Mouse (Mus musculus): ENCODE measurements around the gene Vapa. TPM values are rescaled to one million over a fixed set of nuclear protein-coding genes. Genes with fewer than 3 reads are reported as not detected.
A peak's percentile ranks its signal among the peaks of the same experiment; 100 is the strongest.

The Vapa gene
- 236 and 260 TPM in 2 replicates for polyA plus RNA-seq (2014; fragmentation: Nextera tagmentation; extraction: Ambion mirVana)

- WGBS = under 1% methylated on average over 79 of the region's 85 CpGs
- peak within 1 kb of the TSS; percentile 67 for H3K4me2 ChIP-seq (ENCODE audit: low read depth, low read length)
- peak within 1 kb of the TSS; percentile 99 for H3K27ac ChIP-seq (replicated peaks; ENCODE audit: low read depth, low read length)
- H3K4me1 ChIP-seq (ENCODE audit: control insufficient read depth, insufficient read depth, low read length) = peaks cover 1% of the 10 kb centered on the region; the same call in 1 of the 2 replicates
- H3K36me3 ChIP-seq (replicated peaks; ENCODE audit: control insufficient read depth, insufficient read depth, low read depth, low read length) = 0 out of 2 replicates have a peak, but pooled peaks cover 2% of the 10 kb centered on the region
- H3K9me3 ChIP-seq (replicated peaks; ENCODE audit: control insufficient read depth, low read length) = no peaks in the 10 kb centered on the region
- DNase-seq (ENCODE audit: low spot score) (peak; percentile 99), ATAC-seq (replicated peaks; ENCODE audit: insufficient number of reproducible peaks, low FRiP score, low TSS enrichment, low read depth) (peak; percentile 94)
- peak within 1 kb of the TSS; percentile 97 for H3K9ac ChIP-seq (replicated peaks; ENCODE audit: low read length)
- peak within 1 kb of the TSS; percentile 94 for H3K4me3 ChIP-seq (ENCODE audit: low read depth, low read length)
- H3K27me3 ChIP-seq (ENCODE audit: control insufficient read depth, insufficient read depth, low read length) = no peaks in the 10 kb centered on the region
Measured at GRCm38 (mm10) chr17:65613463-65614412, at the start of gene Vapa. Gene Vapa (minus strand): TSS chr17:65613555.

GRCm38 (mm10) chr17:65662662-65663061 is 49.3 kb upstream of the Vapa start:
- no peak overlapping the region for H3K4me2 ChIP-seq (ENCODE audit: low read depth, low read length)
- no peaks in the 10 kb centered on the region for H3K36me3 ChIP-seq (replicated peaks; ENCODE audit: control insufficient read depth, insufficient read depth, low read depth, low read length)
- DNase-seq (ENCODE audit: low spot score) (no peak), ATAC-seq (replicated peaks; ENCODE audit: insufficient number of reproducible peaks, low FRiP score, low TSS enrichment, low read depth) (no peak)
- H3K27me3 ChIP-seq (ENCODE audit: control insufficient read depth, insufficient read depth, low read length) = no peaks in the 10 kb centered on the region
- no peak overlapping the region for H3K9ac ChIP-seq (replicated peaks; ENCODE audit: low read length)
- no peak overlapping the region for H3K4me3 ChIP-seq (ENCODE audit: low read depth, low read length)
- no peaks in the 10 kb centered on the region for H3K4me1 ChIP-seq (ENCODE audit: control insufficient read depth, insufficient read depth, low read length)
- 80% methylated on average over 3 of the region's 3 CpGs for WGBS
- H3K9me3 ChIP-seq (replicated peaks; ENCODE audit: control insufficient read depth, low read length) = no peaks in the 10 kb centered on the region
- no peak overlapping the region for H3K27ac ChIP-seq (replicated peaks; ENCODE audit: low read depth, low read length)

- H3K9ac ChIP-seq (replicated peaks; ENCODE audit: low read length) = no peak overlapping the region
- no peaks in the 10 kb centered on the region for H3K9me3 ChIP-seq (replicated peaks; ENCODE audit: control insufficient read depth, low read length)
- no peaks in the 10 kb centered on the region for H3K36me3 ChIP-seq (replicated peaks; ENCODE audit: control insufficient read depth, insufficient read depth, low read depth, low read length)
- ATAC-seq (replicated peaks; ENCODE audit: insufficient number of reproducible peaks, low FRiP score, low TSS enrichment, low read depth) = no peak
- H3K27me3 ChIP-seq (ENCODE audit: control insufficient read depth, insufficient read depth, low read length) = no peaks in the 10 kb centered on the region
- DNase-seq (ENCODE audit: low spot score) = no peak
- 84% methylated on average over 2 of the region's 2 CpGs for WGBS
- H3K27ac ChIP-seq (replicated peaks; ENCODE audit: low read depth, low read length) = no peak overlapping the region
- no peak overlapping the region for H3K4me2 ChIP-seq (ENCODE audit: low read depth, low read length)
- H3K4me3 ChIP-seq (ENCODE audit: low read depth, low read length) = no peak overlapping the region
- H3K4me1 ChIP-seq (ENCODE audit: control insufficient read depth, insufficient read depth, low read length) = no peaks in the 10 kb centered on the region
Measured at GRCm38 (mm10) chr17:65658416-65658815, 45.1 kb upstream of the Vapa start.

GRCm38 (mm10) chr17:65657958-65658357 is 44.6 kb upstream of the Vapa start:
- Histone ChIP-seq H3K4me3 (ENCODE audit: low read depth, low read length) (no peak overlapping the region), H3K4me2 (ENCODE audit: low read depth, low read length) (no peak overlapping the region), H3K9ac (replicated peaks; ENCODE audit: low read length) (no peak overlapping the region), H3K9me3 (replicated peaks; ENCODE audit: control insufficient read depth, low read length) (no peaks in the 10 kb centered on the region), H3K4me1 (ENCODE audit: control insufficient read depth, insufficient read depth, low read length) (no peaks in the 10 kb centered on the region), H3K27me3 (ENCODE audit: control insufficient read depth, insufficient read depth, low read length) (no peaks in the 10 kb centered on the region), H3K36me3 (replicated peaks; ENCODE audit: control insufficient read depth, insufficient read depth, low read depth, low read length) (no peaks in the 10 kb centered on the region), H3K27ac (replicated peaks; ENCODE audit: low read depth, low read length) (no peak overlapping the region)
- ATAC-seq (replicated peaks; ENCODE audit: insufficient number of reproducible peaks, low FRiP score, low TSS enrichment, low read depth) = no peak
- WGBS = 93% methylated on average over 9 of the region's 9 CpGs
- DNase-seq (ENCODE audit: low spot score) = no peak

- H3K4me2 ChIP-seq (ENCODE audit: low read depth, low read length) = no peak overlapping the region
- H3K9me3 ChIP-seq (replicated peaks; ENCODE audit: control insufficient read depth, low read length) = no peaks in the 10 kb centered on the region
- H3K36me3 ChIP-seq (replicated peaks; ENCODE audit: control insufficient read depth, insufficient read depth, low read depth, low read length) = no peaks in the 10 kb centered on the region
- H3K4me3 ChIP-seq (ENCODE audit: low read depth, low read length) = no peak overlapping the region
- no peak overlapping the region for H3K27ac ChIP-seq (replicated peaks; ENCODE audit: low read depth, low read length)
- ATAC-seq (replicated peaks; ENCODE audit: insufficient number of reproducible peaks, low FRiP score, low TSS enrichment, low read depth) (no peak), DNase-seq (ENCODE audit: low spot score) (no peak)
- WGBS = 94% methylated on average over 6 of the region's 6 CpGs
- H3K4me1 ChIP-seq (ENCODE audit: control insufficient read depth, insufficient read depth, low read length) = no peaks in the 10 kb centered on the region
- H3K27me3 ChIP-seq (ENCODE audit: control insufficient read depth, insufficient read depth, low read length) = no peaks in the 10 kb centered on the region
- H3K9ac ChIP-seq (replicated peaks; ENCODE audit: low read length) = no peak overlapping the region
Measured at GRCm38 (mm10) chr17:65656731-65657130, 43.4 kb upstream of the Vapa start.

GRCm38 (mm10) chr17:65656076-65656475 is 42.7 kb upstream of the Vapa start:
- no peaks in the 10 kb centered on the region for H3K36me3 ChIP-seq (replicated peaks; ENCODE audit: control insufficient read depth, insufficient read depth, low read depth, low read length)
- 88% methylated on average over 8 of the region's 8 CpGs for WGBS
- no peaks in the 10 kb centered on the region for H3K9me3 ChIP-seq (replicated peaks; ENCODE audit: control insufficient read depth, low read length)
- H3K27ac ChIP-seq (replicated peaks; ENCODE audit: low read depth, low read length) = no peak overlapping the region
- H3K27me3 ChIP-seq (ENCODE audit: control insufficient read depth, insufficient read depth, low read length) = no peaks in the 10 kb centered on the region
- ATAC-seq (replicated peaks; ENCODE audit: insufficient number of reproducible peaks, low FRiP score, low TSS enrichment, low read depth) = no peak
- DNase-seq (ENCODE audit: low spot score) = no peak
- no peak overlapping the region for H3K4me2 ChIP-seq (ENCODE audit: low read depth, low read length)
- H3K4me3 ChIP-seq (ENCODE audit: low read depth, low read length) = no peak overlapping the region
- H3K4me1 ChIP-seq (ENCODE audit: control insufficient read depth, insufficient read depth, low read length) = no peaks in the 10 kb centered on the region
- H3K9ac ChIP-seq (replicated peaks; ENCODE audit: low read length) = no peak overlapping the region

GRCm38 (mm10) chr17:65655608-65656007 is 42.3 kb upstream of the Vapa start:
- no peaks in the 10 kb centered on the region for H3K27me3 ChIP-seq (ENCODE audit: control insufficient read depth, insufficient read depth, low read length)
- ATAC-seq (replicated peaks; ENCODE audit: insufficient number of reproducible peaks, low FRiP score, low TSS enrichment, low read depth) (no peak), DNase-seq (ENCODE audit: low spot score) (no peak)
- no peak overlapping the region for H3K4me3 ChIP-seq (ENCODE audit: low read depth, low read length)
- H3K36me3 ChIP-seq (replicated peaks; ENCODE audit: control insufficient read depth, insufficient read depth, low read depth, low read length) = no peaks in the 10 kb centered on the region
- WGBS = 87% methylated on average over 4 of the region's 4 CpGs
- H3K4me1 ChIP-seq (ENCODE audit: control insufficient read depth, insufficient read depth, low read length) = no peaks in the 10 kb centered on the region
- no peak overlapping the region for H3K4me2 ChIP-seq (ENCODE audit: low read depth, low read length)
- H3K9me3 ChIP-seq (replicated peaks; ENCODE audit: control insufficient read depth, low read length) = no peaks in the 10 kb centered on the region
- H3K27ac ChIP-seq (replicated peaks; ENCODE audit: low read depth, low read length) = no peak overlapping the region
- no peak overlapping the region for H3K9ac ChIP-seq (replicated peaks; ENCODE audit: low read length)

- H3K4me1 ChIP-seq (ENCODE audit: control insufficient read depth, insufficient read depth, low read length) = no peaks in the 10 kb centered on the region
- H3K4me2 ChIP-seq (ENCODE audit: low read depth, low read length) = no peak overlapping the region
- no peaks in the 10 kb centered on the region for H3K27me3 ChIP-seq (ENCODE audit: control insufficient read depth, insufficient read depth, low read length)
- H3K27ac ChIP-seq (replicated peaks; ENCODE audit: low read depth, low read length) = no peak overlapping the region
- WGBS = 92% methylated on average over 6 of the region's 6 CpGs
- H3K9ac ChIP-seq (replicated peaks; ENCODE audit: low read length) = no peak overlapping the region
- H3K4me3 ChIP-seq (ENCODE audit: low read depth, low read length) = no peak overlapping the region
- DNase-seq (ENCODE audit: low spot score) (no peak), ATAC-seq (replicated peaks; ENCODE audit: insufficient number of reproducible peaks, low FRiP score, low TSS enrichment, low read depth) (no peak)
- no peaks in the 10 kb centered on the region for H3K9me3 ChIP-seq (replicated peaks; ENCODE audit: control insufficient read depth, low read length)
- H3K36me3 ChIP-seq (replicated peaks; ENCODE audit: control insufficient read depth, insufficient read depth, low read depth, low read length) = no peaks in the 10 kb centered on the region
Measured at GRCm38 (mm10) chr17:65650598-65650997, 37.2 kb upstream of the Vapa start.

Data from embryonic facial prominence, embryonic 11.5 days (tissue).